16 mouse cellular contexts compared by ENCODE assay signal in genomic region chr5:147059319-147059718, GRCm38 (mm10). TPM values are rescaled to one million over a fixed set of nuclear protein-coding genes. Genes with fewer than 3 reads are reported as not detected.
DNase-seq lines count a peak whose midpoint lies in the region; ATAC-seq and TF ChIP-seq lines count a peak whose summit lies in the region.
"Had no signal": no experiment of that assay in that cellular context is flagged by ENCODE, and none has a peak within 500 bp of the region (broad histone marks: within the 10 kb centered on the region; RNA-seq: fewer than 3 reads in every experiment).

No protein-coding gene starts in this region.

- no peak for TF ChIP-seq CTCF in lung, adult 2 months (IDR thresholded peaks at IDR 0.05; ENCODE audit: insufficient read depth, low read length)
- no peak for TF ChIP-seq CTCF in stomach, postnatal 0 days (IDR thresholded peaks at IDR 0.05; ENCODE audit: low read depth)

- WGBS in lung, embryonic 16.5 days: 63% methylated on average over 9 of the region's 9 CpGs
- 30% methylated on average over 9 of the region's 9 CpGs for WGBS in lung, adult 2 months
- WGBS in stomach, postnatal 0 days: 44% methylated on average over 9 of the region's 9 CpGs
- 76% methylated on average over 9 of the region's 9 CpGs for WGBS in kidney, embryonic 15.5 days

- ATAC-seq in lung, embryonic 16.5 days (ENCODE audit: low read depth): peak; percentile 53; the same call in 1 of the 2 replicates
- ATAC-seq in stomach, postnatal 0 days (ENCODE audit: low FRiP score, low TSS enrichment): peak; percentile 57
- no peak for ATAC-seq in kidney, embryonic 15.5 days (replicated peaks; ENCODE audit: low FRiP score)
- ATAC-seq: hindbrain, embryonic 16.5 days had no signal

- H3K4me1 ChIP-seq in lung, embryonic 16.5 days (replicated peaks; ENCODE audit: control insufficient read depth, insufficient read depth, low read length): peaks cover 38% of the 10 kb centered on the region
- peaks cover 26% of the 10 kb centered on the region for H3K4me1 ChIP-seq in lung, adult 2 months (ENCODE audit: control insufficient read depth, insufficient read depth, low read length)
- peaks cover 3% of the 10 kb centered on the region for H3K4me1 ChIP-seq in stomach, postnatal 0 days (replicated peaks; ENCODE audit: control insufficient read depth, insufficient read depth)
- no peaks in the 10 kb centered on the region for H3K4me1 ChIP-seq in kidney, embryonic 15.5 days
- H3K4me1 ChIP-seq: forebrain, embryonic 12.5 days; limb, embryonic 12.5 days; neural tube, embryonic 12.5 days had no signal

- H3K36me3 ChIP-seq in lung, embryonic 16.5 days (ENCODE audit: control insufficient read depth, insufficient read depth, low read length): no peaks in the 10 kb centered on the region
- no peaks in the 10 kb centered on the region for H3K36me3 ChIP-seq in stomach, postnatal 0 days (ENCODE audit: control insufficient read depth, insufficient read depth, low read length)
- H3K36me3 ChIP-seq in kidney, embryonic 15.5 days: no peaks in the 10 kb centered on the region
- H3K36me3 ChIP-seq: forebrain, embryonic 12.5 days; heart, embryonic 13.5 days; limb, embryonic 12.5 days; neural tube, embryonic 12.5 days had no signal

- no peak overlapping the region for H3K4me2 ChIP-seq in lung, embryonic 16.5 days (ENCODE audit: low read depth, low read length)
- no peak overlapping the region for H3K4me2 ChIP-seq in stomach, postnatal 0 days (replicated peaks; ENCODE audit: low read depth)
- no peak overlapping the region for H3K4me2 ChIP-seq in kidney, embryonic 15.5 days
- H3K4me2 ChIP-seq: forebrain, embryonic 12.5 days; heart, embryonic 13.5 days; limb, embryonic 12.5 days; neural tube, embryonic 12.5 days had no signal

- TF ChIP-seq POLR2A in lung, adult 2 months (IDR thresholded peaks at IDR 0.05; ENCODE audit: borderline replicate concordance, extremely low read depth, low read depth, low read length): no peak

- H3K27ac ChIP-seq in lung, embryonic 16.5 days (ENCODE audit: low read length): no peak overlapping the region
- H3K27ac ChIP-seq in stomach, postnatal 0 days (replicated peaks): peak overlapping the region; percentile 56; the same call in 1 of the 2 replicates
- no peak overlapping the region for H3K27ac ChIP-seq in kidney, embryonic 15.5 days
- H3K27ac ChIP-seq: forebrain, embryonic 12.5 days; heart, embryonic 13.5 days; limb, embryonic 12.5 days; neural tube, embryonic 12.5 days had no signal

- no peaks in the 10 kb centered on the region for H3K27me3 ChIP-seq in lung, embryonic 16.5 days (ENCODE audit: control insufficient read depth, insufficient read depth, low read depth, low read length)
- H3K27me3 ChIP-seq in stomach, postnatal 0 days (ENCODE audit: control insufficient read depth, insufficient read depth, low read length): no peaks in the 10 kb centered on the region
- H3K27me3 ChIP-seq in kidney, embryonic 15.5 days: no peaks in the 10 kb centered on the region
- H3K27me3 ChIP-seq: forebrain, embryonic 12.5 days; heart, embryonic 13.5 days; limb, embryonic 12.5 days; neural tube, embryonic 12.5 days had no signal

- no peak for TF ChIP-seq EP300 in stomach, postnatal 0 days (optimal IDR thresholded peaks at IDR 0.05)

- H3K4me3 ChIP-seq in lung, embryonic 16.5 days (ENCODE audit: low read length): no peak overlapping the region
- no peak overlapping the region for H3K4me3 ChIP-seq in lung, adult 2 months (replicated peaks; ENCODE audit: extremely low read depth, low read depth, low read length)
- H3K4me3 ChIP-seq in stomach, postnatal 0 days (ENCODE audit: low read depth, low read length): no peak overlapping the region
- no peak overlapping the region for H3K4me3 ChIP-seq in kidney, embryonic 15.5 days (replicated peaks)
- H3K4me3 ChIP-seq: forebrain, embryonic 12.5 days; heart, embryonic 13.5 days; limb, embryonic 12.5 days; neural tube, embryonic 12.5 days had no signal

- DNase-seq in lung, adult 2 months: no peak
- DNase-seq in induced T-regulatory cell, adult 2 months (ENCODE audit: low read depth): peak; percentile 48
- DNase-seq in lung, postnatal 25 days (ENCODE audit: low spot score): peak; percentile 52
- peak; percentile 39 for DNase-seq in stomach, postnatal 0 days (ENCODE audit: low spot score)
- DNase-seq in adrenal gland, postnatal 25 days: no peak
- DNase-seq: adrenal gland, postnatal 14 days; gastrocnemius, postnatal 25 days; heart, postnatal 4 days; kidney, adult 9 months had no signal

- H3K9ac ChIP-seq in lung, embryonic 16.5 days (ENCODE audit: low read length): no peak overlapping the region
- H3K9ac ChIP-seq in stomach, postnatal 0 days (ENCODE audit: low read length): no peak overlapping the region
- H3K9ac ChIP-seq in kidney, embryonic 15.5 days: no peak overlapping the region
- H3K9ac ChIP-seq: forebrain, embryonic 12.5 days; heart, embryonic 13.5 days; limb, embryonic 12.5 days; neural tube, embryonic 12.5 days had no signal

- H3K9me3 ChIP-seq in lung, embryonic 16.5 days (ENCODE audit: control insufficient read depth, low read length): no peaks in the 10 kb centered on the region
- H3K9me3 ChIP-seq in stomach, postnatal 0 days (ENCODE audit: control insufficient read depth, low read length): no peaks in the 10 kb centered on the region
- H3K9me3 ChIP-seq in kidney, embryonic 15.5 days (replicated peaks): no peaks in the 10 kb centered on the region
- H3K9me3 ChIP-seq: forebrain, embryonic 12.5 days; heart, embryonic 13.5 days; limb, embryonic 12.5 days; neural tube, embryonic 12.5 days had no signal

RNA-seq across cellular contexts. Expression of gene Lnx2, which starts 17.1 kb away (rescaled TPM):
- polyA plus RNA-seq in lung, embryonic 16.5 days (2015; fragmentation: Nextera tagmentation; extraction: Ambion mirVana): 19.7 and 19.8 TPM in 2 replicates
- polyA plus RNA-seq in lung, adult 2 months (2012; rRNA removed): 57.3 and 80.7 TPM in 2 replicates
- 9.3 and 10.8 TPM in 2 replicates for polyA plus RNA-seq in stomach, postnatal 0 days (2015; fragmentation: Nextera tagmentation; extraction: Ambion mirVana)
- total RNA-seq in adrenal gland, postnatal 25 days (2021): 13.9 and 14.0 TPM in 2 replicates
- polyA plus RNA-seq in kidney, embryonic 15.5 days (2015; fragmentation: Nextera tagmentation; extraction: Ambion mirVana): 14.6 and 15.4 TPM in 2 replicates

RNA-seq across cellular contexts. Expression of gene Polr1d, which starts 17.5 kb away (rescaled TPM):
- polyA plus RNA-seq in lung, embryonic 16.5 days (2015; fragmentation: Nextera tagmentation; extraction: Ambion mirVana): 118 and 120 TPM in 2 replicates
- 31.6 and 36.8 TPM in 2 replicates for polyA plus RNA-seq in lung, adult 2 months (2012; rRNA removed)
- polyA plus RNA-seq in stomach, postnatal 0 days (2015; fragmentation: Nextera tagmentation; extraction: Ambion mirVana): 150 TPM in 2 replicates
- total RNA-seq in adrenal gland, postnatal 25 days (2021): 126 and 128 TPM in 2 replicates
- polyA plus RNA-seq in kidney, embryonic 15.5 days (2015; fragmentation: Nextera tagmentation; extraction: Ambion mirVana): 139 and 154 TPM in 2 replicates

Comparison
In these comparisons a context has a peak if more than half of its experiments do, and no peak if none do; other contexts are left out.
1. DNase-seq: peak in induced T-regulatory cell, adult 2 months (single experiment), lung, postnatal 25 days (single experiment) and stomach, postnatal 0 days (single experiment); none in lung, adult 2 months (single experiment) and adrenal gland, postnatal 25 days (single experiment).